Mouse (Mus musculus) cerebellum, adult 2 months (tissue): ENCODE measurements around the gene Arntl2. TPM values are rescaled to one million over a fixed set of nuclear protein-coding genes. Genes with fewer than 3 reads are reported as not detected.

ENCODE experiments used
- DNase-seq, 2 experiments: peaks; one replicate each; pipeline ENCODE4 v3.0.0; 2021
- H3K27ac ChIP-seq: fragments of 200-500 bp; 2 replicates; pipeline ENCODE4 v1.5.1; 2012; ENCODE audit warnings: low read length, control low read depth, inconsistent platforms; ENCODE audit not compliant: insufficient read depth
- H3K27me3 ChIP-seq: fragments of 200-500 bp; 2 replicates; pipeline ENCODE4 v1.6.1; 2012; ENCODE audit warnings: inconsistent platforms, mild to moderate bottlenecking, low read length, moderate library complexity; ENCODE audit not compliant: control insufficient read depth, insufficient read depth
- H3K4me1 ChIP-seq: fragments of 200-500 bp; 2 replicates; pipeline ENCODE4 v1.6.1; 2011; ENCODE audit warnings: low read length; ENCODE audit not compliant: control insufficient read depth, insufficient read depth
- H3K4me3 ChIP-seq: fragments of 200-500 bp; replicated peaks from 2 replicates; pipeline ENCODE3; 2011; ENCODE audit warnings: mild to moderate bottlenecking, low read depth, low read length, control low read depth; ENCODE audit not compliant: insufficient read depth
- CTCF ChIP-seq: fragments of 200-500 bp; IDR thresholded peaks from 2 replicates; pipeline ENCODE4 v1.5.1; 2011; ENCODE audit warnings: low read depth, mild to moderate bottlenecking, control low read depth, low read length, moderate library complexity, borderline replicate concordance; ENCODE audit not compliant: insufficient read depth
- POLR2A ChIP-seq: fragments of 200-500 bp; IDR thresholded peaks from 2 replicates; pipeline ENCODE4 v1.6.1; 2011; ENCODE audit warnings: low read length, control low read depth, borderline replicate concordance; ENCODE audit not compliant: insufficient read depth
- WGBS: fragments of 180-500 bp; shearing (Covaris S2); methylation state at CpG from one replicate; pipeline ENCODE4 v1.1.7; 2018; 5-methylcytosine and 5-hydroxymethylcytosine counted together
- polyA plus RNA-seq: library from polyadenylated mRNA; depleted of rRNA; stranded (reverse); fragments of >200 nt; gene quantifications from 2 replicates; pipeline ENCODE4 v1.2.3, GENCODE M21; 2012; rRNA removed

The Arntl2 gene
- polyA plus RNA-seq, 1 experiment, result 15.0 TPM

DNA sequence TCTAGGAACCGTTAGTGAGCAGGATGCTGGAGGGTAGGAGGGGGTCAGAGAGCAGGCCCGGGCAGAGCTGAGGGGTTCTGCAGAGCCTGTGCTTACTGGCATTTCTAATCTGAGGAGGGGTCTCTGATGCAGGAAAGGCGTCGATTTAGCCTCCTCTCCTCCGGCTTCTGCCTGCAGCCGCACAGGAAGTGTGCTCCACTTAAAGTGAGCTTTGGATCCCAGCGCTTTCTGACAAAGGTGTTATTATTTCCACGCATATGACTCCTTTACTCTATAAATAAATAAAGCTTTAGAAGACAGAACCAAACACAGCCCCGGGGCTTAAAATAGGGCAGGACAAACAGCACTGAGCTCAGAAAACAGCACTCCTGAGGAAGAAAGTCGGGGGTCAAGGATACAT is 83.1 kb downstream of the Arntl2 start:
- no peak overlapping the region for H3K4me3 ChIP-seq
- TF ChIP-seq CTCF (no peak), POLR2A (no peak)
- WGBS, result 69% methylated on average over 10 of the region's 10 CpGs

GRCm38 (mm10) chr6:146879856-146880255 is 84.0 kb downstream of the Arntl2 start:
- no peak for DNase-seq
- no peaks in the 10 kb centered on the region; the same call in 1 of the 2 replicates for H3K27me3 ChIP-seq
- H3K4me3 ChIP-seq, result no peak overlapping the region
- H3K4me1 ChIP-seq, result no peaks in the 10 kb centered on the region
- no peak for TF ChIP-seq POLR2A
- TF ChIP-seq CTCF, result no peak
- no peak overlapping the region for H3K27ac ChIP-seq
- 93% methylated on average over 9 of the region's 9 CpGs for WGBS

More for the DNA sequence above, 83.1 kb downstream of the Arntl2 start:
- H3K4me1 ChIP-seq, result no peaks in the 10 kb centered on the region
- H3K27ac ChIP-seq, result no peak overlapping the region
- no peaks in the 10 kb centered on the region; the same call in 1 of the 2 replicates for H3K27me3 ChIP-seq
- DNase-seq, result no peak

- no peaks in the 10 kb centered on the region for H3K4me1 ChIP-seq
- 90% methylated on average over 4 of the region's 4 CpGs for WGBS
- H3K27me3 ChIP-seq, result no peaks in the 10 kb centered on the region; the same call in 1 of the 2 replicates
- no peak for TF ChIP-seq CTCF
- no peak for TF ChIP-seq POLR2A
- no peak overlapping the region for H3K4me3 ChIP-seq
- DNase-seq, result no peak
- H3K27ac ChIP-seq, result no peak overlapping the region
Observed at GRCm38 (mm10) chr6:146880296-146880695, 84.4 kb downstream of the Arntl2 start.

- 40% methylated on average over 13 of the region's 13 CpGs for WGBS
- H3K27ac ChIP-seq, result no peak overlapping the region
- TF ChIP-seq CTCF (no peak), POLR2A (no peak)
- no peak for DNase-seq
- H3K27me3 ChIP-seq, result no peaks in the 10 kb centered on the region; the same call in 1 of the 2 replicates
- H3K4me1 ChIP-seq, result no peaks in the 10 kb centered on the region
- no peak overlapping the region for H3K4me3 ChIP-seq
Observed at GRCm38 (mm10) chr6:146881896-146882770, 86.3 kb downstream of the Arntl2 start.

Other genes starting within 250 kb of the Arntl2 start
- 62.5 and 64.0 TPM in 2 replicates for gene Fgfr1op2, start 218.9 kb upstream of the Arntl2 start, polyA plus RNA-seq
- 67.3 and 72.8 TPM in 2 replicates for gene Ints13, start 218.2 kb upstream of the Arntl2 start, polyA plus RNA-seq
- gene Med21, start 153.5 kb upstream of the Arntl2 start, polyA plus RNA-seq, result 90.1 and 93.1 TPM in 2 replicates
- gene Tm7sf3, start 153.2 kb upstream of the Arntl2 start, polyA plus RNA-seq, result 22.3 and 25.2 TPM in 2 replicates
- gene Stk38l, start 71.1 kb upstream of the Arntl2 start, polyA plus RNA-seq, result 14.4 and 16.4 TPM in 2 replicates
- not detected in 2 replicates for gene Smco2, start 54.0 kb downstream of the Arntl2 start, polyA plus RNA-seq
- 8.7 and 9.4 TPM in 2 replicates for gene Ppfibp1, start 92.4 kb downstream of the Arntl2 start, polyA plus RNA-seq
- gene 1700034J05Rik, start 158.4 kb downstream of the Arntl2 start, polyA plus RNA-seq, result not detected in 2 replicates
- 0.40 and 0.69 TPM in 2 replicates for gene Rep15, start 236.5 kb downstream of the Arntl2 start, polyA plus RNA-seq
- 41.7 and 41.9 TPM in 2 replicates for gene Mrps35, start 246.7 kb downstream of the Arntl2 start, polyA plus RNA-seq